Mouse (Mus musculus) E14TG2a.4 (cell line): Measurements from ENCODE around the gene Ankrd13d.

Source experiments
- H3K27me3 ChIP-seq: 2 replicates; pipeline ENCODE4 v1.6.1; 2014; ENCODE audit warnings: low read length, control low read depth; ENCODE audit not compliant: insufficient read depth
- H3K36me3 ChIP-seq: 2 replicates; pipeline ENCODE4 v1.6.1; 2014; ENCODE audit warnings: low read length, control low read depth; ENCODE audit not compliant: insufficient read depth
- H3K4me1 ChIP-seq: replicated peaks from 2 replicates; pipeline ENCODE4 v1.6.1; 2014; ENCODE audit warnings: low read depth, low read length, control low read depth
- H3K4me3 ChIP-seq: replicated peaks from 2 replicates; pipeline ENCODE4 v1.5.1; 2014; ENCODE audit warnings: mild to moderate bottlenecking, low read length
- H3K9me3 ChIP-seq: 2 replicates; pipeline ENCODE4 v1.6.1; 2014; ENCODE audit warnings: low read length, control low read depth
- CTCF ChIP-seq: conservative IDR thresholded peaks from 2 replicates; pipeline ENCODE4 v1.5.1; 2014; ENCODE audit warnings: low read length
- NANOG ChIP-seq: IDR thresholded peaks from 2 replicates; pipeline ENCODE4 v1.6.1; 2014; ENCODE audit warnings: borderline replicate concordance, low read length, mixed read lengths
- POU5F1 ChIP-seq: IDR thresholded peaks from 2 replicates; pipeline ENCODE4 v1.6.1; 2014; ENCODE audit warnings: low read length, borderline replicate concordance

Ankrd13d gene

GRCm38 (mm10) chr19:4304251-4304821, 21.4 kb upstream of the Ankrd13d start:
- no peak for TF ChIP-seq NANOG
- TF ChIP-seq CTCF: no peak
- no peak for TF ChIP-seq POU5F1
- Histone ChIP-seq H3K4me3 (peak overlapping the region; percentile 95), H3K4me1 (peaks cover 67% of the 10 kb centered on the region), H3K27me3 (peaks cover 8% of the 10 kb centered on the region; the same call in 1 of the 2 replicates), H3K36me3 (peaks cover 7% of the 10 kb centered on the region; the same call in 1 of the 2 replicates), H3K9me3 (no peaks in the 10 kb centered on the region)

DNA sequence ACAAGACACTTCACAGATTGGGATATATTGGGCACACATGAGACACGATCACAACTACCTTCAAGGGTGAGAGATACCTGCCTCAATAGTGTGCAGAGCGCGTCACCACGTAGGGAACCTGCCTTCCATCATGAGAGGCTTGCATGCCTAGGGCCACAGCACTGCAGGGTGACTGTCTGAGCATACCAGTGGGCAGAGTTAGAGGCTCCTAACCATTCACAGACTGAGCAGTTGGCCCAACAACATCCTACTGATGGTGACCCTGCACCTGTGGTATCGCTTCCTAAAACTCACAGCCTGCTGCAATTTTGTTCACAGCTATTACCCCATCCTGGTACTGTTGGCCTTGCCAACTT, 20.7 kb upstream of the Ankrd13d start:
- peaks cover 13% of the 10 kb centered on the region; the same call in 1 of the 2 replicates for H3K36me3 ChIP-seq
- H3K4me3 ChIP-seq: no peak overlapping the region
- H3K9me3 ChIP-seq: no peaks in the 10 kb centered on the region
- TF ChIP-seq CTCF (no peak), POU5F1 (no peak), NANOG (no peak)
- H3K4me1 ChIP-seq: peaks cover 75% of the 10 kb centered on the region
- peaks cover 8% of the 10 kb centered on the region; the same call in 1 of the 2 replicates for H3K27me3 ChIP-seq

GRCm38 (mm10) chr19:4302936-4303639, 20.2 kb upstream of the Ankrd13d start:
- H3K4me1 ChIP-seq: peaks cover 80% of the 10 kb centered on the region
- H3K4me3 ChIP-seq: peak overlapping the region; percentile 51
- TF ChIP-seq CTCF (no peak), POU5F1 (no peak), NANOG (no peak)
- peaks cover 13% of the 10 kb centered on the region; the same call in 1 of the 2 replicates for H3K36me3 ChIP-seq
- peaks cover 5% of the 10 kb centered on the region; the same call in 1 of the 2 replicates for H3K27me3 ChIP-seq
- H3K9me3 ChIP-seq: no peaks in the 10 kb centered on the region

- no peaks in the 10 kb centered on the region for H3K9me3 ChIP-seq
- TF ChIP-seq NANOG (no peak), CTCF (no peak), POU5F1 (no peak)
- H3K4me3 ChIP-seq: peak overlapping the region; percentile 51
- H3K4me1 ChIP-seq: peaks cover 91% of the 10 kb centered on the region
- H3K27me3 ChIP-seq: peaks cover 1% of the 10 kb centered on the region; the same call in 1 of the 2 replicates
- peaks cover 17% of the 10 kb centered on the region; the same call in 1 of the 2 replicates for H3K36me3 ChIP-seq
Measured at GRCm38 (mm10) chr19:4301735-4302651, 19.1 kb upstream of the Ankrd13d start.

- peaks cover 25% of the 10 kb centered on the region for H3K36me3 ChIP-seq
- peaks cover 92% of the 10 kb centered on the region for H3K4me1 ChIP-seq
- no peaks in the 10 kb centered on the region for H3K27me3 ChIP-seq
- TF ChIP-seq CTCF (no peak), POU5F1 (no peak), NANOG (no peak)
- H3K4me3 ChIP-seq: peak overlapping the region; percentile 51; the same call in 1 of the 2 replicates
- no peaks in the 10 kb centered on the region for H3K9me3 ChIP-seq
Measured at GRCm38 (mm10) chr19:4300852-4301734, 18.2 kb upstream of the Ankrd13d start.

GRCm38 (mm10) chr19:4300271-4300704, 17.4 kb upstream of the Ankrd13d start:
- TF ChIP-seq NANOG: no peak; the same call in 1 of the 2 replicates
- TF ChIP-seq CTCF: no peak
- TF ChIP-seq POU5F1: no peak
- Histone ChIP-seq H3K4me1 (peaks cover 99% of the 10 kb centered on the region), H3K27me3 (no peaks in the 10 kb centered on the region), H3K9me3 (no peaks in the 10 kb centered on the region), H3K36me3 (peaks cover 31% of the 10 kb centered on the region), H3K4me3 (peak overlapping the region; percentile 48)

DNA sequence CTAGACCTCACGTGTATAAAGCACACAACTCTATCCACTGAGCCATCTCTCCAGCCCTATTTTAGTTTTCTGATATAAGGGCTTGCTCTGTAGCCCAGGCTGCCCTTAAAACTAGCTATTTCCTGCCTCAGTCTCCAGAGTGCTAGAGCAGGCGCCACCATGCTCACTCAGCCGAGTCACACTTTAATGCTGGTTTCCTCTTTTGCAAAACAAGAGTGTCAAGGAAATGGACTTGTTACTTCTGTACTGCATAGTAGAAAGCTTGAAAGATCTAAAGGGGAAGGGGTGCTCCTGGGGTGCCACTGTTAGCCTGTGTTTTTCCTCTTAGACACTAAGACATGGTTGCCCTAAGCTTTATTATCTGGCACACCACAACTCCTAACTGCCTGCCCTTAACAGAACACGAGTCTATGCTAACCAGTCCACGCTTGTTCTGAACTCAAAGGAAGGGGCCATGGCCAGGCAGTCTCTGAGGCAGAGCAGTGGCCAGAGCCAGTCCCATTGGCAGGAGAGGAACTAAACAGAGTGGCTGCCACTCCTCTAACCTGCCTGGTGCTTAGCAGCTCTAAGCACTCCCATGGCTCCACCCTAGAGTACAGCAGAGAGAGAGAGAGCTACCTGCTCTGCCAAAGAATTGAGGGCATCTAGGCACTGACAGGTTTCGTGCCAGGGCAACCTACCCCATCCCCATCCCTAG, 16.8 kb upstream of the Ankrd13d start:
- H3K4me1 ChIP-seq: peaks cover 99% of the 10 kb centered on the region
- peaks cover 32% of the 10 kb centered on the region for H3K36me3 ChIP-seq
- peak overlapping the region; percentile 48 for H3K4me3 ChIP-seq
- no peak for TF ChIP-seq CTCF
- no peak for TF ChIP-seq NANOG
- no peaks in the 10 kb centered on the region for H3K27me3 ChIP-seq
- H3K9me3 ChIP-seq: no peaks in the 10 kb centered on the region
